Mouse (Mus musculus) liver, adult 2 months (tissue): ENCODE measurements at regions not wholly inside any gene's neighbourhood (a gene's known extent, or its start where the extent isn't known, plus 50 kb on each side); places are given as distances from the start of the nearest gene placed in this dataset.

Experiments
- CTCF ChIP-seq: fragments of 200-500 bp; IDR thresholded peaks from 2 replicates; pipeline ENCODE4 v1.5.1; 2011; ENCODE audit warnings: low read depth, low read length, control low read depth
- POLR2A ChIP-seq: fragments of 200-500 bp; IDR thresholded peaks from 2 replicates; pipeline ENCODE4 v1.6.1; 2011; ENCODE audit warnings: low read length, control low read depth; ENCODE audit not compliant: insufficient read depth; ENCODE audit errors: extremely low read depth

GRCm38 (mm10) chr8:8812051-8812806, 121.9 kb upstream of the Arglu1 start:
- no peak for TF ChIP-seq CTCF
- no peak for TF ChIP-seq POLR2A
